Mouse (Mus musculus): ENCODE results near the gene Ski.

Gene Ski

GRCm38 (mm10) chr4:155126602-155127372 lies 95.6 kb downstream of the Ski start:
- DNase-seq = no peak

- no peak for DNase-seq
Measured at GRCm38 (mm10) chr4:155126194-155126593, 96.2 kb downstream of the Ski start.

- DNase-seq = no peak
Measured at GRCm38 (mm10) chr4:155125310-155125709, 97.1 kb downstream of the Ski start.

DNA sequence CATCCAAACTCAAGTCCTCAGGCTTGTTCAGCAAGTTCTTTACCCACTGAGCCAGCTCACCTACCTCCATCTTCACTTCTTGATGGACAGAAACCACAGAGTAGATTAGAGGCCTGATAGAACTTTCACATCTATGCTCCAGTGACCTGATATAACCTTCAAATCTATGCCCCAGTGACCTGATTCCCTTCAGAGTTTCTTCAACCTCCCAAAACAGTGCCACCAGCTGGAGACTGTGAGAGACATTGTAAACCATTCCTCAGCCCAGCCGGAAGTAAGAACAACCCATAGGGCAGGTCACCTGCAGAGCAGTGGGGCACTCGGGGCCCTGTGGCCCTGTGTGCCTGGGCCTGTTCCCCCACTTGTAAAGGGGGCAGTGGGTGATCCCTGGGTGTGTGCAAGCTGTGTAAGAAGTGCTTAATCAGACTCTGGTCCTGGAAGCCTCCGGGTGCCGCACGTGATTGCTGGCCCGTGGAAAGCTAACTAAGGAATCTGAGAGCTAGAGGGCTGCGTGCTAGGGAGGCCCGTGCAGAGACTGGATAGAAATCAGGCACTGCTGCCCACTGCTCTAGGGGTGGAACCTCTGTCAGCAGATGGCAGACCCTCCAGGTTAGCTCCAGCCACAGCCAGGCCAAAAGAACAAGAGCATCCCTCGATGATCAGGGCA lies 98.4 kb downstream of the Ski start:
- no peak for DNase-seq

DNA sequence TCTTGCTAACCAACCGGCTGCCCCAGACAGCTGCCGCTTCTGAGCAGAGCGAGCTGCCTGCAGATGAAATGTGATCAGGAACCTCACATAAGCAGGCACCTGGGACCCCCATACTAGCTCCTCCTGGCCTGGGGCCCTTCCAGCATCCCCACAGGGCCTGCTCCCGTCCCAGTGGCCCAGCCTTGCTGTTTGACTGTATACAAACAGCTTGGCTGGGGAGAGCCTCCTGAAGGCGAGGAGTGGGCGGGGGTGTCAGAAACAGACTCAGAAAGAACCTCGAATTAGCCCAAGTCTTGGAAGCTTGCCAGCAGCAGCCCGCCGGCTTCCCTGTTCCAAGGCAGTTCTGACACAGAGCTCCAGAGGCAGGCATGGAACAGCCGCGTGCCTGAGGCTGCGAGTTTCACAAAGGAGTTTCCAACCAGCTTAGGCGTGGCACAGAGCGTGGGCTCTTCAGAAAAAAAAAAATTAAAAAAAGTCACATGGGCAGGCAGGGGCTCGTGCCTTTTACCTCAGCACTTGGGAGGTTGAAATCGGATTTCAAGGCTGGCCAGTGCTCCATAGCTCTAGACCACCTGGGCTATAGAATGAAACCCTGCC lies 99.8 kb downstream of the Ski start:
- no peak for DNase-seq

DNA sequence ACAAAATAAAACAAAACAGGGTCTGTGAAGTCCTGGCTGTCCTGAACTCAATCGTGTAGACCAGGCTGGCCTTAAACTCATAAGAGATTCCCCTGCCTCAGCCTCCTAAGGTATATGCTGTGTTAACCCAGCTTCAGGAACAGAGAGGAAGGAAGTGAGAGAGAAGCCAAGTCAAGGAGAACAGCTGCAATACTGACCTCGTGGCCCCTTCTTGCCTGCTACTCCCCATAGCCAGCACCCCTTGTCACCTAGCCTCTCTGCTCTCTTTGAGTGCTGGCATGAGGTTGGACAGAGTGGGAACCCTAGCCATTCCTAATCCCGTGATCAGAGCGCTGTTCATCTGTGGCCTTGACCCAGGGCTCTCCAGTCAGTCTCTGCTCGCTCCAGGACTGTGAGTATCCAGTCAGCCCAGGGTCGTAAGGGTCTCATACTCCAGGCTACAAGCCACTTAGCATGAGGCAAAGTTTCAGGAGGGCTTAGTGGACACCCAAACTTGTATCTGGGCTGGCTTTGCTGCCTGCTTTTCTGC lies 100.4 kb downstream of the Ski start:
- DNase-seq = no peak

GRCm38 (mm10) chr4:155121222-155121621 lies 101.2 kb downstream of the Ski start:
- DNase-seq = no peak

GRCm38 (mm10) chr4:155120583-155120982 lies 101.8 kb downstream of the Ski start:
- no peak for DNase-seq

DNA sequence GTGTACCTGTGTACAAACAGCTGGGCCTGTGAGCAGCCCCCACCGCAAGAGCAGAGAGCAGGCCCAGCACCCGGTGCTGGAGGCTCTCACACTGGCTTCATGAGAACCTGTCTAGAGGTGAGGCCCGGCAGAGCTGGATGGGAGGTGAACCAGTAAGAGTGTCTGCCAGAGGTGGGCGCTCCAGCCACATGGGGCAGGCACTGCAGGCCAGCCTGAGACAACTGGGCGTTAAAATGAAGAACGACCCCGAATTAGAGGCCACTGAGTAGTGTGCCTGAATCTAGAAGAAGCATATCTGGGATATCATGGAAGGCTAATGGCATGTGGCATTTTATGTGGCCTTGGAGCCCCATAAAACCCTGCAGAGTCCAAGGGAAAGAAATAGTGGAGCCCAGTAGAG lies 102.4 kb downstream of the Ski start:
- DNase-seq = no peak

DNA sequence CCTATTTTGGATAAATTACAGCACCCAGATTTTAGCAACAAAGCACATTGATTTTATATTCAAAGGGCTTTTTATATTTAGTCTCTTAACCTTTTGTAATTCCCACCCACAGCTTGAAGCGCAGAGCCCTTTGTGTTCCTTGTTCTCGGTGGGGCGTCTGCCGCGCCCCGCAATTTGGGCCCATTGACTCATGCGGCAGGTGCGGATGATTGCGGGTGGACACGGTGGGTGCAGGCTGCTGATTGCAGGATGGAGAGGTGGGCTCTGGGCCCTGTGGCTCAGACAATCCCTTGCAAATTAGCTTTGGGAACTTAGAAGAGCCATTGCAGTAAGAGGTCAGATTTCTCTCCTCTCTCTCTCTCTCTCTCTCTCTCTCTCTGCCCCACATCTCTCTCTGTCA lies 104.1 kb downstream of the Ski start:
- no peak for DNase-seq

DNA sequence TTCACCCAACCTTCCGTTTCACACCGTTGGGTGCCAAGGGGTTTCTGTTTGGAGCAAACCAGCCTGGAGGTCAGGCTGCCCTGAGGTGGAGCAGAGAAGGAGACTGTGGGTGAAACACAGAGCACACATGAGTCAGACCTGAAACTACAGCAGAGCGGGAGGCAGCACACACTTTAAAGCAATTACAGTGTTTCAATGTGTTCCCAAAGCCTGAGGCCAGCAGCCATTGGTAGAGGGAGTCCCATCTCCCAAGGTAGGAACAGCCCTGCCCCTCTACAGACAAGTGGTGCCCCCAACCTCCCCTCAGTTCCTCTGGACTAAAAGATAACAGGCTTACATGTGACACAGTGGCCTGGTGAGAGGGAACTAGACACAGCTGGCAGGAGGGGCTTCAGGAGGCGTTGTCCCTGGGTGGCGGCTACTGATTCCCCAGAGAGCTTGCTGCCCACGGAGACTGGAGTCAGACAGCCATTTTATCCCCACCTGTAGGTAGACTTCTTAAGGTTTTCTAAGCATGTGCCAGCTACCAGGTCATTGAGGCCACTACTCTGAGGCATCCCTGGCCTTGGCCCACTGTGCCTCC lies 104.9 kb downstream of the Ski start:
- DNase-seq = no peak

GRCm38 (mm10) chr4:155116607-155117006 lies 105.8 kb downstream of the Ski start:
- no peak for DNase-seq

- no peak for DNase-seq
Measured at GRCm38 (mm10) chr4:155113766-155114410, 108.5 kb downstream of the Ski start.

- DNase-seq = no peak
Measured at GRCm38 (mm10) chr4:155109471-155109870, 112.9 kb downstream of the Ski start.

GRCm38 (mm10) chr4:155107886-155108285 lies 114.5 kb downstream of the Ski start:
- no peak for DNase-seq

Data from spleen, adult 18-20 months (tissue).